13 mouse cellular contexts compared by ENCODE assay signal in the genomic region with DNA sequence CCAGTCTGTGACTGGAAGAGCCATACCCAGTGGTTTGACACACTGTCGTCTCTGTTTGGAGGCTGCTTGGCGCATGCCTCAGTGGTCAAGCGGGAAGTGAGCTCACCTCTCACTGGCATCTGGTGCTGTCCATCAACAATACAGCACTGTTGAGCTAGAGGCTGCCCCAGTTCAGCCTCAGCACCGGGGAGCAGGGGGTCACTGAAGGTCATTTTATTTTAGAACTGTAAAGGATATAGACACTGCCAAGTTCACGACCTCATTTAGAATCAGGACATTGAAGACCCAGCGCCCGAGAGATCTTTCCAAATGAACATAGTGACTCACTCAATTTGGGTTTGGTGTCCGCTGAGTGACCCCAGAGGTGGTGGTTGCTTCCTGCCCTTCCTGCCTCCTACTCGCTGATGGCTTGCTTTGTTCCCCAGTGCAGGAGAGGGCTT.
DNase-seq lines count a peak whose midpoint lies in the region; ATAC-seq and TF ChIP-seq lines count a peak whose summit lies in the region.
"Had no signal": no experiment of that assay in that cellular context is flagged by ENCODE, and none has a peak within 500 bp of the region (broad histone marks: within the 10 kb centered on the region; RNA-seq: fewer than 3 reads in every experiment).

No protein-coding gene starts in this region.

- no peaks in the 10 kb centered on the region for H3K9me3 ChIP-seq in lung, postnatal 0 days (ENCODE audit: low read length)
- H3K9me3 ChIP-seq in kidney, embryonic 15.5 days (replicated peaks), result no peaks in the 10 kb centered on the region
- H3K9me3 ChIP-seq in stomach, embryonic 16.5 days (replicated peaks; ENCODE audit: control insufficient read depth, low read length), result no peaks in the 10 kb centered on the region
- H3K9me3 ChIP-seq in forebrain, embryonic 11.5 days (ENCODE audit: control insufficient read depth, low read length), result no peaks in the 10 kb centered on the region
- no peaks in the 10 kb centered on the region for H3K9me3 ChIP-seq in hindbrain, postnatal 0 days (ENCODE audit: low read length)
- H3K9me3 ChIP-seq: hindbrain, embryonic 15.5 days had no signal

- ATAC-seq in lung, postnatal 0 days, result peak; percentile 64
- ATAC-seq in kidney, embryonic 15.5 days (replicated peaks; ENCODE audit: low FRiP score), result no peak
- peak; percentile 17; the same call in 1 of the 2 replicates for ATAC-seq in stomach, embryonic 16.5 days (ENCODE audit: insufficient read depth, low FRiP score)
- no peak for ATAC-seq in forebrain, embryonic 11.5 days (replicated peaks; ENCODE audit: low FRiP score)
- no peak for ATAC-seq in hindbrain, postnatal 0 days
- ATAC-seq: forebrain, embryonic 16.5 days; midbrain, embryonic 15.5 days had no signal

- H3K27ac ChIP-seq in lung, postnatal 0 days (ENCODE audit: low read length), result no peak overlapping the region
- 0 out of 2 replicates have a peak overlapping the region, but pooled peaks have one; percentile 18 for H3K27ac ChIP-seq in kidney, embryonic 15.5 days
- H3K27ac ChIP-seq in stomach, embryonic 16.5 days (ENCODE audit: low read length), result no peak overlapping the region
- H3K27ac ChIP-seq in forebrain, embryonic 11.5 days (ENCODE audit: low read depth, low read length), result no peak overlapping the region
- H3K27ac ChIP-seq in hindbrain, postnatal 0 days, result no peak overlapping the region
- H3K27ac ChIP-seq: hindbrain, embryonic 15.5 days; midbrain, embryonic 15.5 days had no signal

- no peaks in the 10 kb centered on the region for H3K36me3 ChIP-seq in lung, postnatal 0 days (ENCODE audit: insufficient read depth, low read length)
- no peaks in the 10 kb centered on the region for H3K36me3 ChIP-seq in kidney, embryonic 15.5 days
- no peaks in the 10 kb centered on the region for H3K36me3 ChIP-seq in stomach, embryonic 16.5 days (ENCODE audit: control insufficient read depth, insufficient read depth, low read length)
- H3K36me3 ChIP-seq in forebrain, embryonic 11.5 days (ENCODE audit: control insufficient read depth, insufficient read depth, low read length), result no peaks in the 10 kb centered on the region
- H3K36me3 ChIP-seq in hindbrain, postnatal 0 days (ENCODE audit: insufficient read depth, low read length), result no peaks in the 10 kb centered on the region
- H3K36me3 ChIP-seq: hindbrain, embryonic 15.5 days; midbrain, embryonic 15.5 days had no signal

- H3K4me1 ChIP-seq in lung, postnatal 0 days (ENCODE audit: insufficient read depth, low read depth, low read length), result no peaks in the 10 kb centered on the region
- no peaks in the 10 kb centered on the region; the same call in 1 of the 2 replicates for H3K4me1 ChIP-seq in lung, adult 2 months (ENCODE audit: control insufficient read depth, insufficient read depth, low read length)
- H3K4me1 ChIP-seq in kidney, embryonic 15.5 days, result peaks cover 23% of the 10 kb centered on the region
- H3K4me1 ChIP-seq in stomach, embryonic 16.5 days (ENCODE audit: control insufficient read depth, insufficient read depth, low read length), result peaks cover 5% of the 10 kb centered on the region; the same call in 1 of the 2 replicates
- H3K4me1 ChIP-seq in forebrain, embryonic 11.5 days (replicated peaks; ENCODE audit: control insufficient read depth, insufficient read depth, low read length), result peaks cover 2% of the 10 kb centered on the region; the same call in 1 of the 2 replicates
- H3K4me1 ChIP-seq in hindbrain, postnatal 0 days (ENCODE audit: insufficient read depth, low read length), result no peaks in the 10 kb centered on the region
- H3K4me1 ChIP-seq: hindbrain, embryonic 15.5 days; midbrain, embryonic 15.5 days had no signal

- no peak for TF ChIP-seq EP300 in lung, postnatal 0 days (IDR thresholded peaks at IDR 0.05)

- 45% methylated on average over 9 of the region's 9 CpGs for WGBS in lung, postnatal 0 days
- 34% methylated on average over 9 of the region's 9 CpGs for WGBS in lung, adult 2 months
- 53% methylated on average over 9 of the region's 9 CpGs for WGBS in kidney, embryonic 15.5 days
- WGBS in stomach, embryonic 16.5 days, result 62% methylated on average over 9 of the region's 9 CpGs
- WGBS in forebrain, embryonic 11.5 days, result 78% methylated on average over 9 of the region's 9 CpGs
- 76% methylated on average over 9 of the region's 9 CpGs for WGBS in hindbrain, postnatal 0 days

- H3K9ac ChIP-seq in lung, postnatal 0 days (replicated peaks; ENCODE audit: low read depth), result no peak overlapping the region
- H3K9ac ChIP-seq in kidney, embryonic 15.5 days, result no peak overlapping the region
- H3K9ac ChIP-seq in stomach, embryonic 16.5 days (ENCODE audit: low read length), result no peak overlapping the region
- no peak overlapping the region for H3K9ac ChIP-seq in forebrain, embryonic 11.5 days (ENCODE audit: low read length)
- no peak overlapping the region for H3K9ac ChIP-seq in hindbrain, postnatal 0 days (replicated peaks; ENCODE audit: low read length)
- H3K9ac ChIP-seq: hindbrain, embryonic 15.5 days; midbrain, embryonic 15.5 days had no signal

- H3K4me2 ChIP-seq in lung, postnatal 0 days (replicated peaks; ENCODE audit: low read depth, low read length), result no peak overlapping the region
- no peak overlapping the region for H3K4me2 ChIP-seq in kidney, embryonic 15.5 days
- no peak overlapping the region for H3K4me2 ChIP-seq in stomach, embryonic 16.5 days (ENCODE audit: low read depth, low read length)
- no peak overlapping the region for H3K4me2 ChIP-seq in forebrain, embryonic 11.5 days (ENCODE audit: low read depth, low read length, severe bottlenecking)
- no peak overlapping the region for H3K4me2 ChIP-seq in hindbrain, postnatal 0 days (ENCODE audit: low read depth, low read length)
- H3K4me2 ChIP-seq: hindbrain, embryonic 15.5 days; midbrain, embryonic 15.5 days had no signal

- no peaks in the 10 kb centered on the region for H3K27me3 ChIP-seq in lung, postnatal 0 days (replicated peaks; ENCODE audit: insufficient read depth, low read length)
- no peaks in the 10 kb centered on the region for H3K27me3 ChIP-seq in kidney, embryonic 15.5 days
- H3K27me3 ChIP-seq in stomach, embryonic 16.5 days (ENCODE audit: control insufficient read depth, insufficient read depth, low read length), result no peaks in the 10 kb centered on the region
- peaks cover 27% of the 10 kb centered on the region for H3K27me3 ChIP-seq in forebrain, embryonic 11.5 days (ENCODE audit: control insufficient read depth, insufficient read depth, low read length)
- no peaks in the 10 kb centered on the region for H3K27me3 ChIP-seq in hindbrain, postnatal 0 days (ENCODE audit: insufficient read depth, low read length)

- TF ChIP-seq CTCF in lung, postnatal 0 days (IDR thresholded peaks at IDR 0.05), result no peak
- no peak for TF ChIP-seq CTCF in lung, adult 2 months (IDR thresholded peaks at IDR 0.05; ENCODE audit: insufficient read depth, low read length)
- TF ChIP-seq CTCF in hindbrain, postnatal 0 days (IDR thresholded peaks at IDR 0.05; ENCODE audit: low read depth), result no peak

- no peak for TF ChIP-seq POLR2A in lung, adult 2 months (IDR thresholded peaks at IDR 0.05; ENCODE audit: borderline replicate concordance, extremely low read depth, low read depth, low read length)

- peak; percentile 19 for DNase-seq in cerebellum, adult 9-11 months
- no peak for DNase-seq in cerebellum, postnatal 14 days
- peak; percentile 41 for DNase-seq in lung, postnatal 0 days (ENCODE audit: low spot score)
- no peak for DNase-seq in lung, adult 2 months
- no peak for DNase-seq in forebrain, embryonic 11.5 days (ENCODE audit: low spot score)
- no peak for DNase-seq in hindbrain, postnatal 0 days (ENCODE audit: low spot score)
- DNase-seq: B cell, adult 2 months; left cerebral cortex, postnatal 4 days had no signal

- H3K4me3 ChIP-seq in lung, postnatal 0 days (ENCODE audit: low read depth, low read length), result no peak overlapping the region
- no peak overlapping the region for H3K4me3 ChIP-seq in lung, adult 2 months (replicated peaks; ENCODE audit: extremely low read depth, low read depth, low read length)
- no peak overlapping the region for H3K4me3 ChIP-seq in kidney, embryonic 15.5 days (replicated peaks)
- no peak overlapping the region for H3K4me3 ChIP-seq in stomach, embryonic 16.5 days (replicated peaks; ENCODE audit: low read length)
- H3K4me3 ChIP-seq in forebrain, embryonic 11.5 days (ENCODE audit: low read depth, low read length), result no peak overlapping the region
- H3K4me3 ChIP-seq in hindbrain, postnatal 0 days (ENCODE audit: low read length), result no peak overlapping the region
- H3K4me3 ChIP-seq: hindbrain, embryonic 15.5 days; midbrain, embryonic 15.5 days had no signal

Comparison
In these comparisons a context has a peak if more than half of its experiments do, and no peak if none do; other contexts are left out.
1. DNase-seq: peak in cerebellum, adult 9-11 months (single experiment) and lung, postnatal 0 days (single experiment); none in cerebellum, postnatal 14 days (0 of 2), lung, adult 2 months (single experiment), forebrain, embryonic 11.5 days (single experiment) and hindbrain, postnatal 0 days (single experiment).
2. ATAC-seq: peak in lung, postnatal 0 days (single experiment) and stomach, embryonic 16.5 days (single experiment); none in kidney, embryonic 15.5 days (single experiment), forebrain, embryonic 11.5 days (single experiment) and hindbrain, postnatal 0 days (single experiment).